Mouse (Mus musculus) intestine, postnatal 0 days (tissue): ENCODE data around the gene Mief2. TPM values are rescaled to one million over a fixed set of nuclear protein-coding genes. Genes with fewer than 3 reads are reported as not detected.

Experiments used
- ATAC-seq: fragments of 200-750 bp; cut with Nextera tagmentation; 2 replicates; pipeline ENCODE4 v1.8.0; 2017; ENCODE audit warnings: mild to moderate bottlenecking, moderate TSS enrichment, moderate library complexity
- H3K27ac ChIP-seq: fragments of 300-500 bp; sonication (generic); 2 replicates; pipeline ENCODE4 v1.5.1; 2014; ENCODE audit warnings: mild to moderate bottlenecking, low read depth, low read length, moderate library complexity
- H3K27me3 ChIP-seq: fragments of 300-500 bp; sonication (generic); replicated peaks from 2 replicates; pipeline ENCODE4 v1.6.1; 2014; ENCODE audit warnings: low read length, mixed read lengths; ENCODE audit not compliant: control insufficient read depth, insufficient read depth
- H3K36me3 ChIP-seq: fragments of 300-500 bp; sonication (generic); 2 replicates; pipeline ENCODE4 v1.6.1; 2014; ENCODE audit warnings: mild to moderate bottlenecking, moderate library complexity; ENCODE audit not compliant: control insufficient read depth, insufficient read depth
- H3K4me1 ChIP-seq: fragments of 300-500 bp; sonication (generic); replicated peaks from 2 replicates; pipeline ENCODE4 v1.6.1; 2014; ENCODE audit warnings: antibody characterized with exemption, low read length, mixed read lengths; ENCODE audit not compliant: control insufficient read depth, insufficient read depth
- H3K4me2 ChIP-seq: fragments of 300-500 bp; sonication (generic); replicated peaks from 2 replicates; pipeline ENCODE4 v1.6.1; 2014; ENCODE audit warnings: low read depth, mild to moderate bottlenecking, moderate library complexity
- H3K4me3 ChIP-seq: fragments of 300-500 bp; sonication (generic); 2 replicates; pipeline ENCODE4 v1.5.1; 2014; ENCODE audit warnings: low read depth, low read length
- H3K9ac ChIP-seq: fragments of 300-500 bp; sonication (generic); 2 replicates; pipeline ENCODE4 v1.6.1; 2014; ENCODE audit warnings: mild to moderate bottlenecking, low read depth, low read length
- H3K9me3 ChIP-seq: fragments of 300-500 bp; sonication (generic); 2 replicates; pipeline ENCODE4 v1.6.1; 2016; ENCODE audit warnings: mixed run types; ENCODE audit not compliant: control insufficient read depth
- CTCF ChIP-seq: sonication (generic); IDR thresholded peaks from 2 replicates; pipeline ENCODE4 v1.5.1; 2016; ENCODE audit warnings: low read depth, mild to moderate bottlenecking, control low read depth, antibody characterized with exemption, moderate library complexity
- WGBS: fragments of 180-500 bp; shearing (Covaris S2); extraction: QIAGEN DNeasy Blood & Tissue Kit; methylation state at CpG from one replicate; pipeline ENCODE4 v1.1.7; 2014; 5-methylcytosine and 5-hydroxymethylcytosine counted together
- polyA plus RNA-seq: library from polyadenylated mRNA; unstranded; fragments of >200 nt; fragmentation: Nextera tagmentation; extraction: Ambion mirVana; gene quantifications from 2 replicates; pipeline ENCODE4 v1.2.1, GENCODE M21; 2015

The Mief2 gene
- polyA plus RNA-seq, 1 experiment from 2014 or later, result 7.3 TPM

DNA sequence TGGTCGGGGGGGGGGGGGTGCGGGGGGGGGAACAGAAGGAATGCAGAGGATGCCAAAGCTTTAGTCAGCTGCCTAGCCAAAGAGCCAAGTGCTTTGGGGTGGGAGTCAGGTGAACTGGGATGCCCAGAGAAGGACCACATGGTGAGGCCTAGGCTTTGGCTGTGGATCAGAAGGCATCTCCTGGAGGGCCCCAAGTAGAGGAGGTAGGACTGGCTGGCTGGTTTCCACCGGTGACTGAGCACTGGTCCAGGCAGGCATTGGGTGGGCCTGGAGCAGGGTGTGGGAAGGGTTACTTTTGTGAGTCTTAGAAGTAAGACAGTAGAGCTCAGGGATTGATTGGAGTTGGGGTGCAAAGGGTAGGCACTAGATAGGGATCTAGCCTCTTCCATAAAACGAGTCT, 26.6 kb upstream of the Mief2 start:
- no peaks in the 10 kb centered on the region for H3K27me3 ChIP-seq
- H3K4me2 ChIP-seq, result no peak overlapping the region
- H3K27ac ChIP-seq, result no peak overlapping the region
- no peak for ATAC-seq
- H3K4me3 ChIP-seq, result no peak overlapping the region
- H3K9me3 ChIP-seq, result no peaks in the 10 kb centered on the region
- no peak for TF ChIP-seq CTCF
- H3K4me1 ChIP-seq, result peaks cover 10% of the 10 kb centered on the region
- no peak overlapping the region for H3K9ac ChIP-seq
- WGBS, result 89% methylated on average over 2 of the region's 4 CpGs
- peaks cover 22% of the 10 kb centered on the region for H3K36me3 ChIP-seq

GRCm38 (mm10) chr11:60703131-60703530, 25.1 kb upstream of the Mief2 start:
- no peak for ATAC-seq
- H3K27me3 ChIP-seq, result no peaks in the 10 kb centered on the region
- H3K4me3 ChIP-seq, result no peak overlapping the region
- peaks cover 10% of the 10 kb centered on the region for H3K4me1 ChIP-seq
- H3K9ac ChIP-seq, result no peak overlapping the region
- H3K27ac ChIP-seq, result no peak overlapping the region
- WGBS, result 47% methylated on average over 4 of the region's 4 CpGs
- TF ChIP-seq CTCF, result peak; percentile 86
- H3K4me2 ChIP-seq, result no peak overlapping the region
- H3K9me3 ChIP-seq, result no peaks in the 10 kb centered on the region
- peaks cover 37% of the 10 kb centered on the region for H3K36me3 ChIP-seq

DNA sequence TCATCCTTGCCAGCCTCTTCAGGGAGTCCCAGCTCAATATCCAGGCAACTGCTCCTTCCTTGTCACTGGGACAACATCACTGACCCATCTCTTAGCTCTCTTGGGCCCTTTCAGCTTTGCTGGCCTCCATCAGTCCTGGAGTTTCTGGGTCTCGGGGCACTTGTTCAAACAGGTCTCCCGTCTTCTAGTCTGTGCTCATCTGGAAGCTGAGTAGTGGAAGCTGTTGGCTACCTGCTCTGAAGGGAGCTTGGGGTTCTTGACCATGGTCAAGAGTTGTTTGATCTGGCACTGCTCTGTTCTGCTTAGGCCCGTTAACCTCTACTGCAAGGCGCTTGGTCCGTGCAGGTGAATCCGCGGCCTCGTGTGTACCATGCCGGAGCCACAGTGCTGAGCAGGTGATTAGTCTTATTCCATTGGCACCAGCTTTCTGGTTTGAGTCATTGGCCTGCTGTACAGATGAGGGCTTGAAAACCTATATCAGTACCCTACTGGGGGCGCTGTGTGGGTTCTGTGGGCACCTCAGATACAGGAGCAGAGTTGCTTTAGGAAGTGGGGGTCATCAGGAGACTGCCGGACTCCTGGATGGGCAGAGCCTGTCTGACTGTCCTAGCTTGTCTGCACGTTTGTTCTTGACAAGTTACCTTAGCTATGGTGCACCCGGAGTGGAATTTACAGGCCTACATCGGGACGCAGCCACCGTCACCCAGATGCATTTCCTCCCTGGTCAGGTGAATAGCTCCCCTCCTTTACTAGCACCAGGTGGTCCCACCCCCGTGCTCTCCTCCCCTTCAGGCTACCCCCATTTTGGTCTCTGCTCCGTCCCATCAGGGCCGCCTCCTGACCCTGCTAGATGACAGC, 23.9 kb upstream of the Mief2 start:
- Histone ChIP-seq H3K9me3 (no peaks in the 10 kb centered on the region), H3K27me3 (no peaks in the 10 kb centered on the region), H3K36me3 (peaks cover 48% of the 10 kb centered on the region), H3K27ac (no peak overlapping the region), H3K4me3 (no peak overlapping the region), H3K4me2 (no peak overlapping the region), H3K4me1 (peaks cover 5% of the 10 kb centered on the region), H3K9ac (no peak overlapping the region)
- WGBS, result 91% methylated on average over 19 of the region's 19 CpGs
- ATAC-seq, result no peak
- no peak for TF ChIP-seq CTCF

DNA sequence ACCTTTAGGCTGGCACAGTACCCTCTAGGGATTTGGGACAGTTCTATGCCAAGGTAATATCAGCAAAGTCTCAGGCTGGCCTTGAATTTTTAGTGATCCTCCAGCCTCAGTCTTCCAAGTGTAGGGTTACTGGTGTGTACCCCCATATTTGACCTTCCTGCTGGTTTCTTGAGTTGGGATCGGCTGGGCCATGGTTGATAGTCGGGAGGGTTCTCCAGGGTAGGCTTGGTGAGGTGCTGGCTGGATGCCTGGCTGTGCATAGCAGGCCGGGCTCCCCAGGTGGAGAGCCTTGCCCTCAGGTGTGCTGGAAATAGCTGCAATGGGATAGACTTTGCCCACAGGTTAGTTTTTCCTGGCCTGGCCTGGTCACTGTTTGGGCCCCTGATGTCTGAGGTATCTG, 22.9 kb upstream of the Mief2 start:
- Histone ChIP-seq H3K27ac (no peak overlapping the region), H3K36me3 (peaks cover 58% of the 10 kb centered on the region), H3K4me2 (no peak overlapping the region), H3K4me1 (peaks cover 5% of the 10 kb centered on the region), H3K9me3 (no peaks in the 10 kb centered on the region), H3K27me3 (no peaks in the 10 kb centered on the region), H3K4me3 (no peak overlapping the region), H3K9ac (no peak overlapping the region)
- no peak for ATAC-seq
- no peak for TF ChIP-seq CTCF
- 87% methylated on average over 3 of the region's 3 CpGs for WGBS

GRCm38 (mm10) chr11:60706076-60706475, 22.1 kb upstream of the Mief2 start:
- WGBS, result 91% methylated on average over 7 of the region's 7 CpGs
- Histone ChIP-seq H3K9me3 (no peaks in the 10 kb centered on the region), H3K27ac (no peak overlapping the region), H3K4me3 (no peak overlapping the region), H3K4me2 (no peak overlapping the region), H3K4me1 (no peaks in the 10 kb centered on the region), H3K36me3 (peaks cover 65% of the 10 kb centered on the region), H3K9ac (no peak overlapping the region), H3K27me3 (no peaks in the 10 kb centered on the region)
- TF ChIP-seq CTCF, result no peak
- no peak for ATAC-seq

- Histone ChIP-seq H3K27me3 (no peaks in the 10 kb centered on the region), H3K36me3 (peaks cover 73% of the 10 kb centered on the region), H3K9me3 (no peaks in the 10 kb centered on the region), H3K9ac (0 out of 2 replicates have a peak overlapping the region, but pooled peaks have one; percentile 3), H3K4me2 (no peak overlapping the region), H3K4me3 (no peak overlapping the region), H3K4me1 (no peaks in the 10 kb centered on the region), H3K27ac (no peak overlapping the region)
- WGBS, result 86% methylated on average over 14 of the region's 14 CpGs
- ATAC-seq, result no peak
- no peak for TF ChIP-seq CTCF
These were observed 21.3 kb upstream of the Mief2 start for GRCm38 (mm10) chr11:60706696-60707480.
